Mouse (Mus musculus) stomach, postnatal 0 days (tissue): ENCODE data around the gene Tspan11. TPM values are rescaled to one million over a fixed set of nuclear protein-coding genes. Genes with fewer than 3 reads are reported as not detected.

Source experiments
- ATAC-seq: fragments of 200-750 bp; cut with Nextera tagmentation; 2 replicates; pipeline ENCODE4 v1.8.0; 2017; ENCODE audit not compliant: low FRiP score, low TSS enrichment
- DNase-seq: peaks from one replicate; pipeline ENCODE4 v3.0.0-alpha.2; 2016; ENCODE audit warnings: low spot score
- H3K27ac ChIP-seq: fragments of 300-500 bp; sonication (generic); replicated peaks from 2 replicates; pipeline ENCODE4 v1.5.1; 2014; ENCODE audit warnings: mild to moderate bottlenecking, control low read depth
- H3K27me3 ChIP-seq: fragments of 300-500 bp; sonication (generic); 2 replicates; pipeline ENCODE4 v1.6.1; 2014; ENCODE audit warnings: low read length; ENCODE audit not compliant: control insufficient read depth, insufficient read depth
- H3K36me3 ChIP-seq: fragments of 300-500 bp; sonication (generic); 2 replicates; pipeline ENCODE4 v1.6.1; 2014; ENCODE audit warnings: low read length, mixed read lengths; ENCODE audit not compliant: control insufficient read depth, insufficient read depth
- H3K4me1 ChIP-seq: fragments of 300-500 bp; sonication (generic); replicated peaks from 2 replicates; pipeline ENCODE4 v1.6.1; 2014; ENCODE audit warnings: antibody characterized with exemption; ENCODE audit not compliant: control insufficient read depth, insufficient read depth
- H3K4me2 ChIP-seq: fragments of 300-500 bp; sonication (generic); replicated peaks from 2 replicates; pipeline ENCODE4 v1.6.1; 2014; ENCODE audit warnings: low read depth, mild to moderate bottlenecking, control low read depth, moderate library complexity
- H3K4me3 ChIP-seq: fragments of 300-500 bp; sonication (generic); 2 replicates; pipeline ENCODE4 v1.5.1; 2014; ENCODE audit warnings: low read depth, low read length, control low read depth
- H3K9ac ChIP-seq: fragments of 300-500 bp; sonication (generic); 2 replicates; pipeline ENCODE4 v1.6.1; 2014; ENCODE audit warnings: mild to moderate bottlenecking, low read length, control low read depth, mixed read lengths
- H3K9me3 ChIP-seq: fragments of 300-500 bp; sonication (generic); 2 replicates; pipeline ENCODE4 v1.6.1; 2016; ENCODE audit warnings: low read length; ENCODE audit not compliant: control insufficient read depth
- CTCF ChIP-seq: IDR thresholded peaks from 2 replicates; pipeline ENCODE4 v1.5.1; 2016; ENCODE audit warnings: antibody characterized with exemption, low read depth, mild to moderate bottlenecking, moderate library complexity
- EP300 ChIP-seq: optimal IDR thresholded peaks from 2 replicates; pipeline ENCODE3; 2016; ENCODE audit warnings: antibody characterized with exemption
- WGBS: fragments of 180-500 bp; shearing (Covaris S2); extraction: QIAGEN DNeasy Blood & Tissue Kit; methylation state at CpG from one replicate; pipeline ENCODE4 v1.1.7; 2014; 5-methylcytosine and 5-hydroxymethylcytosine counted together
- polyA plus RNA-seq: library from polyadenylated mRNA; unstranded; fragments of >200 nt; fragmentation: Nextera tagmentation; extraction: Ambion mirVana; gene quantifications from 2 replicates; pipeline ENCODE4 v1.2.1, GENCODE M21; 2015

The Tspan11 gene
- polyA plus RNA-seq, 1 experiment from 2014 or later: 2.4 TPM

DNA sequence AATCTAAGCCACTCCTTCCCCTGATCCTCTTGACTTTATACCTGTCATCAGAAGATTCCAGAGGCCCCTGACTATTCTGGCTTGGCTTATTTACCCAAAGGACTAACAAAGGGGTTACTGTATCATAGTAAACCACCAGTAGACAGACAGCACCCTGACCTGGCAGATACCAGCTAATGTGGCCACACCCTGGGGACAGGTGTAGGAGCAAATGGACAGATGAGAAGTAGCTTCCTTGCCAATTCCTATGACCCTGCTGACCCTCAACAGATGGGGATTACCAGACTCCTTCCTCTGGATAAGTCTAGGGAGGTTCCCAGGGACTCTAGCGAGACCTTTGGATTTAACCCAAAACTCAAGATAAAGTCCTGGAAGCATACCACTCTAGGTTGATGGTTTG lies 72.8 kb downstream of the Tspan11 start:
- ATAC-seq (no peak), DNase-seq (no peak)
- H3K9ac ChIP-seq: no peak overlapping the region
- WGBS: 67% methylated on average over 1 of the region's 1 CpGs
- H3K4me3 ChIP-seq: no peak overlapping the region
- peaks cover 7% of the 10 kb centered on the region; the same call in 1 of the 2 replicates for H3K36me3 ChIP-seq
- H3K9me3 ChIP-seq: no peaks in the 10 kb centered on the region
- H3K27ac ChIP-seq: no peak overlapping the region
- H3K4me1 ChIP-seq: no peaks in the 10 kb centered on the region
- no peaks in the 10 kb centered on the region for H3K27me3 ChIP-seq
- H3K4me2 ChIP-seq: no peak overlapping the region
- no peak for TF ChIP-seq EP300
- TF ChIP-seq CTCF: no peak

DNA sequence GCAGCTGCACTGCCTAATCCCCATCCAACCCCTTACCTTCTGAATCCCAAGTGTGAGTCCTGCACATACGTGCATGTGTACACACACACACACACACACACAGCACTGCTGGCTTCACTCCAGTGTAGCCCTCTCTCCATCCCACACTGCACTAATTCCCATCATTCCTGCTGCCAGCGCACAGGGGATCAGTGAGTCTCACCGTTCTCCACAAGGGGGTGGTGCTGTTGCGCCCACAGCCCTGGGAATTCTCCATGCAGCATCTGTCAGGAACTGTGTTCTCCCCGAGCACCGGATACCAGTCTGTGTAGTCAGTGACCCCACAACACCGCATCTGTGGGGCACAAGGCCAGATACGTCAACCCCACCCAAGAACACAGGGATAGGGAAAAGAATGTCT lies 78.1 kb downstream of the Tspan11 start:
- Histone ChIP-seq H3K9me3 (no peaks in the 10 kb centered on the region), H3K27ac (no peak overlapping the region), H3K27me3 (no peaks in the 10 kb centered on the region), H3K4me3 (no peak overlapping the region), H3K4me1 (no peaks in the 10 kb centered on the region), H3K4me2 (no peak overlapping the region), H3K9ac (no peak overlapping the region), H3K36me3 (peaks cover 7% of the 10 kb centered on the region; the same call in 1 of the 2 replicates)
- no peak for TF ChIP-seq EP300
- TF ChIP-seq CTCF: peak; percentile 69
- DNase-seq: no peak
- ATAC-seq: no peak; the same call in 1 of the 2 replicates
- WGBS: 59% methylated on average over 8 of the region's 8 CpGs

DNA sequence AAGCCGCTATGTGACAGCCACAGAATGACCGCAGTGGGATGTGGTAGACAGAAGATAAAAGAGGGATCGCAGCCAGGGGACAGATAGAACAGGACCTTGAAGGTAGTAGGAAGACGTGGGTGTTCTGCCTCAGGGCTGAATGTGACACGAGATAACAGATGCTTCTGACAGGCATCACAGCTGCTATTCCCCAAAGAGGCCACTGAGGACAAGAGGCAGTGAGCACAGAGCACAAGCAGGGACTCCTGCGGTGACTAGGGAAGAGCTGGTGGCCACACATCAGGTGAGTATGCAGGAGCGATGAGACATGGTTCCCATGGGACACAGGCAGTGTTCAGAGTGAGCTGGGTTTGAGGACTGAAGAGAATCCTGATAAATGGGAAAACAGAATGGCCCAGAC lies 82.3 kb downstream of the Tspan11 start:
- no peak overlapping the region for H3K9ac ChIP-seq

DNA sequence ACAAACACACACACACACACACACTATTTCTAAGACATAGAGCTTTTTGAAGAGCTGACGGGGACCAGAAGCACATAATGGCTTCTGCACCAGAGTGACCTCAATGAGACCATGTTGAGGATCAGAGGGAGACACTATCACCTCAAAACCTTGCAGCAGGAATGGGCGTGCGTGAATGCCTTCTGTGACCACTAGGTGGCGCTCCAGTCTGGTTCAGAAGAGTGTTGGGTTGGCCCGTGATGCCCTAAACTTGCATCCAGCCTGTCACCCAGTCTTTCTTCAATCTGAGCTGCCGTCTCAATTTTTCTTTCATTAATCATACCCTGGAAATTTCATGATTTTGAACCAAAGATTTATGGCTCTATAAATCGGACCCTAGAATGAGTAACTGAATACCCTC lies 82.7 kb downstream of the Tspan11 start:
- DNase-seq (peak; percentile 77), ATAC-seq (peak; percentile 69; the same call in 1 of the 2 replicates)
- no peaks in the 10 kb centered on the region for H3K9me3 ChIP-seq
- TF ChIP-seq CTCF (peak; percentile 97), EP300 (no peak)
- no peak overlapping the region for H3K4me3 ChIP-seq
- 15% methylated on average over 7 of the region's 7 CpGs for WGBS
- H3K4me1 ChIP-seq: no peaks in the 10 kb centered on the region; the same call in 1 of the 2 replicates
- no peaks in the 10 kb centered on the region; the same call in 1 of the 2 replicates for H3K36me3 ChIP-seq
- no peak overlapping the region for H3K4me2 ChIP-seq
- no peaks in the 10 kb centered on the region for H3K27me3 ChIP-seq
- no peak overlapping the region for H3K9ac ChIP-seq
- H3K27ac ChIP-seq: no peak overlapping the region

More for the DNA sequence above, 82.3 kb downstream of the Tspan11 start:
- WGBS: 78% methylated on average over 7 of the region's 7 CpGs
- H3K4me2 ChIP-seq: no peak overlapping the region
- ATAC-seq: no peak
- no peaks in the 10 kb centered on the region for H3K9me3 ChIP-seq
- H3K36me3 ChIP-seq: peaks cover 3% of the 10 kb centered on the region; the same call in 1 of the 2 replicates
- no peak overlapping the region for H3K27ac ChIP-seq
- no peaks in the 10 kb centered on the region; the same call in 1 of the 2 replicates for H3K4me1 ChIP-seq
- DNase-seq: no peak
- H3K27me3 ChIP-seq: no peaks in the 10 kb centered on the region
- H3K4me3 ChIP-seq: no peak overlapping the region
- no peak for TF ChIP-seq EP300
- no peak for TF ChIP-seq CTCF

DNA sequence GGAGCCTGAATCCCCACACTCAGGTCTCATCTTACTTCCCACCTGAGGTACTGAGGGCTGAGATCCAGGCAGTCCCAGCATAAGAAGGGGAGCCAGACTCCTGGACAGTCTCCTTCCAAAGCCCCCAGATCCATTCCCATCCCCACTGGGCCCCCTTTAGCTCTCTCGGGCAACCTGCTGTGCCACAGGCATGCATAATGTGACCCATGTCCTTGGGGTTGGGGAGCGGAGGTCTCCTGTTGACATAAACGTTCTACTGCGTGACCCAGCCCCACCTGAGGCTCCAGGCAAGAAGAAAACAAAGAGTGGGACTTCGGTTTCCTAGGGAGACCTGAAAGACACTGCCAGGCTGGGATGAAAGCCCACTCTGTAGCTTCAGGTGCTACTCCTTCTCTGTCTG lies 83.5 kb downstream of the Tspan11 start:
- no peaks in the 10 kb centered on the region for H3K27me3 ChIP-seq
- DNase-seq: no peak
- ATAC-seq: no peak
- 51% methylated on average over 5 of the region's 5 CpGs for WGBS
- no peaks in the 10 kb centered on the region; the same call in 1 of the 2 replicates for H3K36me3 ChIP-seq
- H3K9ac ChIP-seq: no peak overlapping the region
- H3K4me1 ChIP-seq: no peaks in the 10 kb centered on the region; the same call in 1 of the 2 replicates
- no peak overlapping the region for H3K4me2 ChIP-seq
- TF ChIP-seq CTCF (no peak), EP300 (no peak)
- no peak overlapping the region for H3K4me3 ChIP-seq
- no peaks in the 10 kb centered on the region for H3K9me3 ChIP-seq
- no peak overlapping the region for H3K27ac ChIP-seq

DNA sequence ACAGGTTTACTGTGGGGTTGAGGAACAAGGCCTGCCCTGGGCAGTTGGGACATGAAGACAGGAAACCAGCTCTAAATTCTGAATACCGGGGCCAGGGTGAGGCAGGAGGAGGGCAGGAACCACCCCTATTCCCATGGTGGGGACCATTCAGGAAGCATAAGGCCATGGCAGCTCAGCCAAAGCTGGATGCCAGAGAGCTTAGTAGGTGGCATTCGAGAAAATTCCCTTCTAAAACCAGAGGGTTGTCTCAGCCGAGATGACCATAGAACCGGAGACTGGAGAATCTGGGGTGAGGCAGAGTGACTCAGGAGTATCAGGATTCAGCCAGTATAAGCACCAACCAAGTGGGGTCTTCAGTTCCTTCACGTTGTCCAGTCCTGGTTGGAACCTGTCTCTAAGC lies 84.5 kb downstream of the Tspan11 start:
- Histone ChIP-seq H3K36me3 (no peaks in the 10 kb centered on the region), H3K4me1 (no peaks in the 10 kb centered on the region; the same call in 1 of the 2 replicates), H3K27me3 (no peaks in the 10 kb centered on the region), H3K4me2 (no peak overlapping the region), H3K4me3 (no peak overlapping the region), H3K9ac (no peak overlapping the region), H3K27ac (no peak overlapping the region), H3K9me3 (no peaks in the 10 kb centered on the region)
- ATAC-seq (no peak), DNase-seq (no peak)
- TF ChIP-seq CTCF (no peak), EP300 (no peak)
- WGBS: 77% methylated on average over 5 of the region's 5 CpGs
